Mouse (Mus musculus): ENCODE data around the gene Arhgap18.
A peak's percentile ranks its signal among the peaks of the same experiment; 100 is the strongest.

Gene Arhgap18

GRCm38 (mm10) chr10:26832669-26833249 lies 79.5 kb downstream of the Arhgap18 start:
- no peak for DNase-seq

- DNase-seq: no peak
Measured at GRCm38 (mm10) chr10:26833393-26833792, 80.2 kb downstream of the Arhgap18 start.

DNA sequence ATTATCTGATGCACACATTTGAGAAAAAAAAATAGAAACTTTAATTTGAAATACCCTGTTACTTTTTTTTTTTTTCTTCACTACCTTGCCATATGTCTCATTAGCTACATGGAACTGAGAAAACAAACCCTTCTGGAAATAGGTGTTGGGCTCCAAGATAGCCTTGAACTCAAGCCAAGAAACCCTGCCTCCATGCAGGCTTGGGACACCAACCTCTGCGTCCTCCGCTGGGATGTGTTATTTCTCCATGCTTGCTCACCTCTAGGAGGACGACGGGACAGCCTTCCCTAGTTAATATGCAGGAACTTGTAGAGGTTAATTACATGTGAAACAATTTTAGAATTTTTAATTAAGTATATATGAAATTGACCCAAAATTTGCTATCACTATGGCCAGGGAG lies 96.1 kb downstream of the Arhgap18 start:
- DNase-seq: no peak

DNA sequence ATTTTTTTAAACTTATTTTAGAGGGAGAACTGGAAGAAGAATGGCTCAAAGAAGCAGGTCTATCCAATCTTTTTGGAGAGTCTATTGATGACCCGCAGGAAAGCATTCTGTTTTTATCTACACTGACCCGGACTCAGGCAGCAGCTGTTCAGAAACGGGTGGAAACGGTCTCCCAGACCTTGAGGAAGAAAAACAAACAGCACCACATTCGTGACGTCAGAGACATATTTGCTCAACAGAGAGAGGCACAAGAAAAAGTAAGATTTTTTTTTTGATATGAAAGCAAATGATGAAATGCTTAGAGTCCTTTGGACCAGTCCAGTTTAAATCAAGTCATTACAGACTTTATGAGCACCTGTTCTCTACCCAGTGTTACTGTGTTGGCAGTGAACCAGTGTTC lies 96.6 kb downstream of the Arhgap18 start:
- DNase-seq: no peak

DNA sequence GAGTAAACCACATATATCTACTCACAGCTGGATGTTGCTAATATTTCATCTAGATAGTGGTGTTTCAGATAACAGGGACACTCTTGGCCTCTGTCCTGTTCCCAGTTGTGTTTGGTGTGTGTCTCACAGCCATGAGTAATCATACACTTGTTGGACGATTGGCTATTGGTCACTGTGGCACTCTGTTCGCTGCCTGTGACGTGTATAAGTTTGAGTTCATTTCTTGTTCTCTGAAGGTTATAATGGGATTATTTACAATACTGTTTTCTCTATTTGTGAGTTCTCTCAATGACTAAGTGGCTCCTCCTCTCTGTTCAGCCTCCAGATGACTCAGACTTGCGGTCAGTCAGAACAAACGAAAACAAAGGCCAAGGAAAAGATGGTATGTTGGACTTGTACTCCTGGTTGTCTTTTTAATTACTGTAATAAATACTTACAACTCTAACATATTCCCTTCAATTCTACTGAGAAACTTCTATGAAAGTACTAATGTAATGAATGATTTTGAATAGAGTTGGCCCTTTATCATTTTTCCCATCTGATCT lies 101.4 kb downstream of the Arhgap18 start:
- no peak for DNase-seq

GRCm38 (mm10) chr10:26855851-26856535 lies 102.8 kb downstream of the Arhgap18 start:
- DNase-seq: no peak

- DNase-seq: no peak
Measured at GRCm38 (mm10) chr10:26857583-26857982, 104.4 kb downstream of the Arhgap18 start.

GRCm38 (mm10) chr10:26858537-26858936 lies 105.3 kb downstream of the Arhgap18 start:
- DNase-seq: no peak

DNA sequence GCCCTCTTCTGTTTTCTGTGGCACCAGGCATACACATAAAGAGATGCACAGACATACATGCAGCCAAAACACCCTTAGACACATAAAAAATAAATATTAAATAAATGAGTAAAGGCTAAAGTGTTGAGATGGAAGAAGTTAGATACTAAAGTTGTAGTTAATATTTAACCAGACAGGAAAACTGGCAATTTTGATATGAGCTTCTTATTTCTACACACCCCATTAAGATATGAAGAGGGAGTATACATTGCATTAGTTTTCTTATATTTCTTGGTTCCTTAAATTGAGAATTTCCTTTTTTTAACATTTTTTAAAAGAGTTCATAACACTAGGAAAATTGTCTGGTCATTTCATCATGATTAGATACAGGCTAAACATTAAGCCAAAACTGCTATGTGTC lies 108.0 kb downstream of the Arhgap18 start:
- DNase-seq: no peak

DNA sequence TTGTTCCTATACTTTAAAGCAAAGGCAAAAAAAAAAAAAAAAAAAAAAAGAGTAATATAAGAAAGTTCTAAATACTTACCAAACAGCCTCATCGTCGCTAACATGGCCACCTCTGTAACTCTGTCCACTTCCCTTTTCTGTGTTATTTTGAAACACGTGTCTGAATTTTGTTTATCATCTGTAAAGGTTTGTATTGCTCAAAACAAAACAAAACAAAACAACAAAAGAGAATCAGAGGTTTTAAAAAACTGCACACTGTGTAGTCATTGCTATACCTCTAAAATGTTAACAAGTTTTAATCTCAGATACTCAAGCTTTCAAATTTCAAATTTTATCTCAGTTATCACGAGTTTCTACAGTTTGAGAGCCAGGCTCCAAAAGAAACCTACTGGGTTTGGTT lies 109.0 kb downstream of the Arhgap18 start:
- no peak for DNase-seq

- DNase-seq: no peak
Measured at GRCm38 (mm10) chr10:26863982-26864381, 110.8 kb downstream of the Arhgap18 start.

DNA sequence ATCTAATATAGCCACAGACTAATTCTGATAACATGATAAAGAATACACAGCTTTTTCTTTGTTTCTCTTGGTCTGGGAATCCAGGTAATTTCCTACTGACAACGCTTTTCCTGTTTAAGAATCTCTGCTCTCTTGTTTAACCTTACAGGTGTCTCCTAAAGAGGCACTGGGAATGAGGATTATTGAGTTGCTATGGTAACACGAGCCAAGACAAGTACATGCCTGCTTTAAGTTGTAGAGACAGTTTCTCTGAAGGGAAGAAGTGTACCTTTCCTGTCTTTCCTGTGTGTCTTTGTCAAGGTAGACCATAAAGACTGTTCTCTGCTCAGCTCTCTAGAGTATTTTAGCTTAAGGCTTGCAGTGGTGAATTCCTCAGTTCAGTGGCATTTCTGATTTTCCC lies 117.6 kb downstream of the Arhgap18 start:
- no peak for DNase-seq

DNA sequence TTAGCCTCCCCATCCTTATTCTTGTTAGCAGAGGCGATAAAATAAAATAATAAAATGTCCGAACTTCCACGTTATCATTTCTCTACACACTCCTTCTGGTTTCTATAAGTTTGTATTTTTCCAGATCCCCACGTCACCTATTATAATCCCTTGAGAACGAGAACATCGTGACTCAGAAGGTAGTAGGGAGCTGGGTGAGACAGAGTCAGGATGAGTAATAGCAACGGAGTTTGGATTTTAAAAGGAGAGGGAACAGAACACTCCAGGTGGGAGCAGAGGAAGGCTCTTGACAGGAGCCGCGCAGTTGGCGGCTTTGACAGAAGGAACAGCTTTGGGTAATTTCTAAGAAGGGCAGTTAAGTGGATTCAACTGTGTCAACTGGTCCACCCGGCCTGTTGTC lies 124.1 kb downstream of the Arhgap18 start:
- DNase-seq: no peak

- DNase-seq: no peak
Measured at GRCm38 (mm10) chr10:26878924-26879600, 125.8 kb downstream of the Arhgap18 start.

- no peak for DNase-seq
Measured at GRCm38 (mm10) chr10:26884949-26885348, 131.7 kb downstream of the Arhgap18 start.

GRCm38 (mm10) chr10:26889226-26889625 lies 136.0 kb downstream of the Arhgap18 start:
- DNase-seq: no peak

GRCm38 (mm10) chr10:26889754-26890153 lies 136.5 kb downstream of the Arhgap18 start:
- no peak for DNase-seq

- peak; percentile 28 to 39 for DNase-seq
Measured at GRCm38 (mm10) chr10:26890269-26890955, 137.2 kb downstream of the Arhgap18 start.

DNA sequence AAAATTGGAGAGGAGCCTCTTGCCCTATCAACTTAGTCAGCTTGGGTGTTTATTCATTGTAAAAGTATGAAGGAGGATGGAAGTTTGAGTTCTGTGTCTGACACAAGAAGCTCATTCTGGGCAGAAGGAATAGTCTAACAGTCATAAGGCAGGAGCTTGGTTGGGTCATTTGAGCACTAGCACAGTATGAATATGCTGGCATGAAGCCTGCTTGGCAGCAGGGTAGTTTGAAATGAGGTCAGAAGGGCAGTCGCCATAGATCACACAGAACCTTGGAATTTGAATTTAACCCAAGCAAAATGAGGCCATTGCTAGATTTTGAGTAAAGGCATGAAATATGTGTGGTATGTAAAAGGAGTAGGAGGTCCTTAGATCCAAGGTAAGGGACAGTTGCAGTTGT lies 139.9 kb downstream of the Arhgap18 start:
- DNase-seq: no peak

GRCm38 (mm10) chr10:26895726-26896125 lies 142.5 kb downstream of the Arhgap18 start:
- no peak for DNase-seq

- DNase-seq: no peak
Measured at GRCm38 (mm10) chr10:26900426-26900825, 147.2 kb downstream of the Arhgap18 start.

- DNase-seq: no peak
Measured at GRCm38 (mm10) chr10:26903781-26904180, 150.6 kb downstream of the Arhgap18 start.

DNA sequence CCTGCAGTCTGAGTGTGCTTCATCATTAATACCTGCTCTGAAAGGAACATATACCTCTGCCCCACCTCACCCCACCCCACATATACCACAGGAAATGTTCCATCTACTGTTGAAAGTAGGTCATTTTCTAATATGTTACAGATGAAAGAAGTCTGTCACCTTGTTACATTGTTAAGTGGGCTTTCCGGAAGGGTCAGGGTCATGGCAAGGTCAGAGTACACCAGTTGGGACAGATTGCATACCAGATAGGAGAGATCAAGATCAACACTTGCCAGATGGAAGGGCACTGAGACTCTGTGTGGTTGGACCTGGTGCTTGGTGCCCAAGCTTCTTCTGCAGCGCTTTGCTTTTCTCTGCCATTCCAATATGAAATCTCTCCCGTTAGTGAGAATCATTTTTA lies 158.0 kb downstream of the Arhgap18 start:
- no peak for DNase-seq

All from thymus, adult 18-20 months (tissue).